Mouse (Mus musculus): ENCODE measurements at regions not wholly inside any gene's neighbourhood (a gene's known extent, or its start where the extent isn't known, plus 50 kb on each side); places are given as distances from the start of the nearest gene placed in this dataset.

DNA sequence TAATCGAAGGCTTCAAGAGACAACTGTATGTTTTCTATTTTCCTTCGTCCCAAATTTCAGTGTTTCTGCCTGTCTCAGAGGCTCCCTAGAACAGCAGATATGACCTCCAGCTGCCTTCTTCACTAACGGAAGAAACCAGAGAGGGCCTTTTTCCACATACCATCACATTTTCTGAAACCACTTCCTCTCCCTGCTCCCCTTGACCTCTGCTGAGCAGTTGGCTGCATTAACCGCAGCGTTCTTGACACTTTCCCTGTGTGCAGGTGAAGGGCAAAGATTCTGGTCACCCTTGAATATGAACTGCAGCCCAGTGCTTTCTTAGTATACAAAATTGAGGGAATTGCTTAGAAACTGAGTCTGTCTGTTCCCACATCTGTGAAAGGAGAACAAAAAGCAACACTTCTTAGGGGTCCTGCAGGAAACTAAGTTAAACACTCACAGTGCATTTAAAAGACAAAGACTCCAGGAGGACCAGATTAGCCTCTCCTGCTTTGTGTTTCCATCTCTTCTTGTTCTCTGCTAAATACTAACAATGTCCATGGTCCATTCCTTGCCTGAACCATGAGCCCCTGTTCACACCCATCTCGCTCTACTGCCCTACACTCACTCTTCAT is 98.4 kb downstream of the Akap11 start:
- no peak for DNase-seq

DNA sequence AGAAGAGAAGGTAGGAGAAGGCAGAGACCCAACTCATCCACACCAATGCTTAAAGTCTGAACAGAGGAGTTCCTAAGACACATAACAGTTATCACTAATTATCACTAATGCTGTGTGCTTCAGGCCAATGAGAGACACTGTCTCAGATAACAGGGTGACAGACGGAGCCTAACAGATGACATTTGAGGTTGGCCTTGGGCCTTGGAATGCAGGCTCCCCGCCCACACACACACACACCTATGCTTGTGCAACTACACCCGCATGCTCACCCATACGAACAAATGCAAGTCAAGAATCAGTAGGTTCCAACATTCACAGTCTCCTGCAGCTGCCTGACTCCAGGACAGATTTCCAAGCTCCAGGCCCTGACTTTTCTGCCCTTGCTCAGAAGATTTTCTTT is 100.0 kb downstream of the Akap11 start:
- DNase-seq = no peak

DNA sequence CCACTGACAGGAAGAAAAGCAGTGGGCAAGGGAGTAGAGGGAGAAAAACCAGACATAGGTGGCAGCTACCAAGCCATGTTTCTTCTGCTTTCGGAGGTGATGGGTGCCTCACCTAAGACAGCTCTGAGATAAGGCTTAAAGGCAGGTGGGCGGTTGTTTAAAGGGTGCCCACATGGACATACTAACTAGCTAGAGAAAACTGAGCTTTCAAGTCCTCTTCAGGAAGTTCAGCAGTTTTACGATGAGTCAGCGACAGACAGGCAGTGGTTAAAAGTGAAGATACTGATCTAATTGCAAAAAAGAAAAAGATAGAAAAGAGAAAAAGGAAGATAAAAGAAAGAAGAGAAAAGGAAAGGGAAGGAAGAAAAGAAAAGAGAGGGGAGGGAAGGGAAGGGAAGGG is 100.6 kb downstream of the Akap11 start:
- no peak for DNase-seq

DNA sequence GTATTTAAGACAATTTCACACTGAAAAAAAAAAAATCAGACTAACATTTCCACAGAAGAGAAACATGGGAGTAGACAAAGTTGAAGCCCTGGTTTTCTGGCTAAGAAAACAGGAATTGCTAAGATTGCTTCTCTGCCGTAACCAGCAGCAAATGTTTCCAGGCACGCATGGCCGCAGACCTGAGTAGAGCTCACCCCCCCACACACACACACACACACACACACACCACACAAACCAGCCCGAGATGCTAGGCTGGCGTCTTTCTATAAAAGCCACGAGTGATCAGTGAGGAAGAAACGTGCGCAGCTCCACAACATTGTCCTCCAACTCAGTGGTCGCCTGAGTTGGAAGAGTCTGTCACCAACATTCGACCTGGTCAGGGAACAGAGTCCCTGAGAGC is 101.0 kb downstream of the Akap11 start:
- no peak for DNase-seq

DNA sequence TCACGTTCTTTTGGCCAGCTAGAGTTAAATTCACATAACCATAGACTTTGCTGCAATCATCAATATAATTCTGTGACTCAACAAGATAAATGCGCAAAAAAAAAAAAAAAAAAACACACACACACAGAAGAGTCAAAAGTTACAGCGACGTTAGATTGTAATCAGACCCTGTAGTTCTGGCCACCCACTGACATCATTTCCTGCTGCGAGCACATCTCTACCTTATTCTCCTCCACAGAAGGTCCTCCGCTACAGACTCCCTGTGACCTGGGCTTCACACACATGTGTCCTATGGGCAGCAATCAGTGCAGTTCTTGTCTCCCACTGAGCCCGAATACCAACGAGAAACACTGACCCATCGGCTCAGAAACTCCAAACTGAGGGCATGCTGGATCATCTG is 101.9 kb downstream of the Akap11 start:
- no peak for DNase-seq

DNA sequence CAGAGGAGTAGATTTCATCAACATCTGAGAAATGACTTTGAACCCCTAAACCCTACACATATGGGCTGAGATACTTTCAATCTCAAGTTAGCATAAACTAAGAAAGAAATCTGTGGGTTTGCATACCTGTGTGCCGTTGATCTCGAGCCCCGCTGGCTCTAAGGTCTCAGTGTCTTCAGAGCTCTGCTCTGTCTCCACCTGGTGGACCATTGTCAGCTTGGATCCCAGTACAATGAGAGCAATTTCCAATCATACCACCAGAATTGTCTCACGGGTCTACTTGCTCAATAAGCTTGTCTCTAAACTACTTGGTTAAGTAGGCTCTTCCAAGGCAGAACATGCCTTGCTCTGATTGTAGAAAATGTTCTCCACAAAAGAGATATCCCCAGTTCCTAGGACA is 102.5 kb downstream of the Akap11 start:
- DNase-seq = no peak

DNA sequence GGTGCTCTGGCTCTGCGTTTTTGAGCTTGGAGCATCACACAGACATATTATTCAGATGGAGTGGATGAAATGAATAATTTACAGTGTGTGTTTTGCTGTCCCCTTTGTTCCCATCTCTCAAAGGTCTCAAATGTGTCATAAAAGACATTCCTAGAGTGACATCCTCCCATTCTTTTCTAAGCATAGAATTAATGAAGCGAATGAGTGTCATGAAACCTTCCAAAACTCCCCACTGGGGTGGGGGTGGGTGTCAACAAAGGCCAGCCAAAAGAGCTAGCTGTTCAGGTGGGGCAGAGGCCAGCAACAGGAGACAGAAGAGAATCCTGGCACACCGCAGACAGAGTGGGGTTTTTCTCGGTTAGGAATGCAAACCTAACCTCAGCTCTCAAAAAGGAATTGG is 104.1 kb downstream of the Akap11 start:
- peak; percentile 11 for DNase-seq

DNA sequence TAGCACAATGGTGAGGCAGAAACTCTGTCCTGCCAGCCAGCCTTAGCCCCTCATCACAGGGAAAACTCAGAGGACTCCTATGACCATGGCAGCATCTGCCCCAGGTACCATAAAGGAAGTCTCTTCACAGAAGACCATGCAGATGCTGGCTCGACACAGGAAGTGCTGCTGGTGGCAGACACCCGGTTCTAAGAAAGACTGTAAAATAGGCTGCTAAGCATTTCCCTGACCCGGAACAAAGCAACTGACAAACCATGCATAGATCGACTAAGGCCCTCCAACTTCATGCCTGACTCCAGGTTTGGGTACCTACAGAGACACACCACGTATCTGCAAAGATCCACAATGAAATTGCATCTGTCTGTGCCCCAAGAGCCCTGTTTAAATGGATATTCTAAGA is 104.7 kb downstream of the Akap11 start:
- no peak for DNase-seq

DNA sequence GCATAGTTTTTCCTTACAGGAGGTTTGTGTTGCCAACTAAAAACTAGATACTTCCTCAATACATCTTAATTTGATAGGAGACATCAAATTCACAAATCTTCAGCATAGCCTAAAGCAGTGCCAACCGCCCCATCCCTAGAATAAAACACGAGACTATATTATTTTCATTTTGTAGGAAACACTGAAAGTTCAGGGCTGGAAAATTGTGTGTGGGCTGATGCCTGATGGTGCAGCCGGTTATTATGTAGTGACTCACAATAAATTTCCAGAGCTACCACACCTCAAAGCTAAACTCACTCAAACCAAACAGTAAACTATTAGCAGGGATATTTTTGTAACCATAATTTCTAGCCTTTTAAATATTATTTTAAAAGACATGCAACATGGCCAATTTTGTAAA is 105.2 kb downstream of the Akap11 start:
- DNase-seq = no peak

DNA sequence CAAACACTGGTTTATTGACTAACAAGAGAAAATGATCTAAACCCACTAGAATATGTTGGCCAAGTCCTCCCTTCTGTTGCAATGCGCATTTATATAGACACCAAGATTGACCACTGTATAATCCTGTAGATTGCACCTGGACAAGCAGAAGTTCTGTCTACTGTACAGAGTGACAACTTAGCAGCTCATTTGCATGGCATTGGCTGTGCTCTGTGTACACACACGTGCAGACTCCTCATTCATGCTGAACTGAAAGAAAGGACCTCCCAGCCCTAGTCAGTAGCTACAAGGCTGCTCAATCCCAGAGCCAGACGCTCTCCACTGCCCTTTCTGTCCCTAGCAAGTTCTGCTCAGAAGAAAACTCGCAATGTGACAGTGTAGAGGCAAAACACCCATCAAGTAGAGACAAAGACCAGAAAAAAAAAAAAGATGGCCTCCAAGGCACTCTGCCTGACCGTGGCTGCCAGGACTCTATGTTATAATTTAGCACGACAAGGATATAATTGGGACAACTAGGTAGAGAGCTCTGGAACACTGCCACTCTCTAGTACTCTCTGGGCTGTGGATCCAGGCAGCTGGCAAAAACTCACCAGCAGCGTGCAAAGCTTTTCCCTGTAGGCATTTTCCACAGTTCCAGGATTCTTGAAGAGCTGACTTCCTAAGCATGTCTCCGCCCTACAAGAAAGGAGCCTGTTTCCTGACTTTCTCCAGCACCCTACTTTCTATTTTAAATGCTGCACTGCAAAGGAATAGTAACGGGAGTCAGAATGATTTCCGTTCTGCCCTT is 108.2 kb downstream of the Akap11 start:
- DNase-seq = no peak

DNA sequence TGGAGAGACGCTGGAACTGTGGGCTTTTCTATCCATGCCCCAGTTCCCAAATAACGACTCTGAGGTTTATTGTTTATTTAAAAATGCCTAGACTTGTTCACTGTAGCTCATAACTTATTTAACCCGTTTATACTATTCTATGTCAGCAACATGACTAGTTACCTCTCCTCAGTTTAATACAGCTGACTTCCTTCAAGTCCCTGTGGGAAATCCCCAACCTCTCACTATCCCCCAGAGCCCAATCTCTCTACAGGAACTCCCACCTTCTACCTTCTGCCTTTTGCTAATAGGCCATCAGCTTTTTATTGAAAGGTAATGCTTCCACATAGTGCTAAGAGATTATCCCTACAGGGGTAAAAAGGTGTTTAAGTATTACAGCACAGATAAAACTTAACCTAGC is 109.5 kb downstream of the Akap11 start:
- no peak for DNase-seq

DNA sequence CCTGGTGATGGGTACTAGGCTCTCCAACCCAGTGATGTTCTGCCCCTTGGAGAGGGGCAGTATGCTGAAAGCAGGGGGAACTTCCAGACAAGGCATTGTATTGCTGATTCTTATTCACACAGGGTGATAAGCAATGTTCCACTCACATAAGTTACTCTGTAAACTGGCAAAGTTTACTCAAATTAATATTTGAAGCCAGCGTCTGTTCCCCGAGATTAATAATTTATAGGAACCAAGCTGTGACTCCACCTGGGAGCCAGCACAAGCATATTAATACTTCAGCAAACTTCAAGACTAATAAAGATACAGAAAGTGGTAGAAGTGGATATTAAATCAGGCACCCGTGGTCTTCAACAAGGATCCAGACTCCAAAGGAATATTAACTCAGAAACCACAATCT is 114.0 kb downstream of the Akap11 start:
- no peak for DNase-seq

DNA sequence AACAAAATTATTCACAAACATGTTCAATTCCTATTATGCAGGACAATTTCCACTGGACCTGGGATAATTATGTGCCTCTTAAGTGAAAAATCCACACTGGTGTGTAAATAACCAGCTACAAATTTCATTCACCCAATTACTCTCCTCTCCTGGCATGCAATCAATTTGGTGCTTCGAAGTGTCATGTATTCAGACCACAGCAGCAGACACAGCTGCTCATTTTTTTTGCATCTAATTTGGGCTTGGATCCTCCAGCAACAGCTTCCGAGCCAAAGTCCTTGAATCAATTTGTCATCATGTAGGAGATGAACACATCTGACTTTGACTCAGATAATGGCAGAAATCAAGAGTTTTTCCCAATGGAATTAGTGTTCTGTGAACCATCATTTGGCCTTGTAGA is 113.1 kb upstream of the Tnfsf11 start:
- no peak for DNase-seq

DNA sequence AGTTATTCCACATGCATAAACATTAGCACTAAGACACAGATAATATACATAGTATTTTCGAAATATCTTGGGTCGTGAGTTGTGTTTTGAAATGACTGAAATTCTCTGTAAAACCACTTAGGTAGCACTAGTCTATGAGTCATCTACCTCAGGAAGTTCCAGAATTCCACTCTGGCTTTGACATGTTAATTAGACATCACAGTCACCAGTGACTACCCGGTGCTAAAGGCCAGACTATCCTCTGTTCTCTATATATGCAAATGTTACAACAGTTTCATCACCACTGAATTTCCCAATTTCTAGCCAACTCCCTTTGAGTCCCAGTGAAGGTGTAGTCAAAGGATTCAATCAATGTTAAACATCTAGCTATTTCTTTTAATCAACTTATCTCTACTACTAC is 112.3 kb upstream of the Tnfsf11 start:
- no peak for DNase-seq

DNA sequence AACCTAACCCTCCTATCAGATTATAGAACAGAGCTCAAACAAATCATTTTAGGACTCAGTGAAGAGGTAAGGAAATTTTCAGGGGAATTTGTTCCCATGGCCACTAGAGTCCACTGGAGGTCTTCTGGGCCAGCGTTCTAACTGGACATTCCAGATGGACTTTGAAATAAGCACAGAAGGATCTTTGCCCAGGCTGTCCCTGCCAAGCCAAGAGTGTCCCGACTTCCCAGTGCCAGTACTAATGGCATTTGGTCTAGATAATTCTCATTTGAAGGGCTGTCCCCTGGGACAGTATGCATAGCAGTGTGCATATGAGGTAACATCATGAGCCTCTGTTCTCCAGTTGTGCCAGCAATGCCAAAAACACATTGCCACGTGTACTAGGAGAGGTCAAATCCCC is 97.7 kb upstream of the Tnfsf11 start:
- DNase-seq = no peak

DNA sequence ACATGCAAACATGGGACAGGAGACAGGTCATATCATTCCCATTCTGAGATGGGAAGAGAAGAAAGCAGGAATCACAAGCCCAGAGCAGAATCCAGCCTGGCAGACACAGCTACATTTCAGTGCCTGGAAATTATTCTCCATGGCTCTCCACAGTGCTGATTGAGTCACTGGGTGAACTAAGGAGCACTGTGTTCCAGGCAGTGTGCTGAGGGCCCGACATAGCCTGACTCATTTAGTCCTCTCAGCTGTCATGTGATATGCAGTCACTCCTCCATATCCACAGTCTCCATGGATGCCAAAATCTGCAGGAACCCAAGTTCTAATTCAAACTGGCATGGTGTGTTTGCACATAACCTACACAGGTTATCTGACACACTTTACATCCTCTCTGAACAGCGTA is 90.1 kb upstream of the Tnfsf11 start:
- no peak for DNase-seq

DNA sequence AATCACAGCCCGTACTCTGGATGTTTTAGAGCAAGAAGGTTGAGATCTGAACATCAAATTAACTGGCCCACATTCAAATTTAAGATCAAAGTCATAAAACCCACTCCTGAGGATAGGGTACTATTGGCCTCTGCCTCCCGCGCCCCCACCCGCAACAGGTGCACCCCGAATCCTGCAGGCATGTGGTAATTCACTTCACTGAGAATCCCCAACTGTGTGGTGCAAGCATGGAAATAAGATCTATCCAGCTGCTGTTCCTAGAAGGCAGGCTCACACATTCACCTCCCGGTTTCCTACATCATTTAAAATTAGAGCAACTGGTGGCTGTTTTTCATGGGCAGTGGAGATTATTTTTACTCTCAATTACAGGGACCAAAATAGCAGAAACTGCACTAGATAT is 87.8 kb upstream of the Tnfsf11 start:
- DNase-seq = no peak

DNA sequence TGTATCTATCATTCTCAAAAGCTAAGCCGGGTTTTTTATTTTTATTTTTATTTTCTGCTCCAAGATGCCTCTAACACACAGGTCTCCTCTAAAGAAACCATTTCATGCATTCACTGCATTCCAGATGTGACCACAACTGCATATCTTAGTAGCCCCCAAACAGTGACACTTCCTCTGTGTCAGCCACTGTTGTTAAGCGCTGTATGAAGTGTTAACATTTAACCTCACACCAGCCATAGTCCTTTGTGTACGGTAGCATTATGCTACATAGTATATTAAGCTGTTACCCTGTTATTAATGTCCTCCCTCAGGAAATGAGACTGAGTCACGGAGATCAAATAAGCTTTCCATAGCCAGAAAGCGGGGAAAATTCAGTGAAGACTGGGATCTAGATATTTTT is 79.2 kb upstream of the Tnfsf11 start:
- DNase-seq = no peak

DNA sequence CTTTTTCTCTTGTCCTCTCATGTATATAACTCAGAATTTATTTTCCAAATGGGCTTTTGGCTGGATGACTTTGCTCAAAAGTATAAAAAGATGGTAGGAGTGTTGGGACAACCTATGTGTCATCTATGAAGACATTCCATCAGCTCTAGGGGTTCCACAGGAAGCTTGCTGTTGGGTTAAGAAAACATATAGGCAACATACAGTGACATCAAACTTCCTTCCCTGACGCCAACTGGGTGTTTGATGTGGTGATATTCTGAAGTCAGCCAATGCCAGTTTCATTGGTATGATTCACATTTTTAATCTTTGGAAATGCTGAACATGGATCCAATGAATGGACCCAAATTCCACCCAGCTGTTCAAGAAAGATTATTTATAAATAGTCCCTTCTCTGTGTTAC is 76.5 kb upstream of the Tnfsf11 start:
- DNase-seq = no peak

DNA sequence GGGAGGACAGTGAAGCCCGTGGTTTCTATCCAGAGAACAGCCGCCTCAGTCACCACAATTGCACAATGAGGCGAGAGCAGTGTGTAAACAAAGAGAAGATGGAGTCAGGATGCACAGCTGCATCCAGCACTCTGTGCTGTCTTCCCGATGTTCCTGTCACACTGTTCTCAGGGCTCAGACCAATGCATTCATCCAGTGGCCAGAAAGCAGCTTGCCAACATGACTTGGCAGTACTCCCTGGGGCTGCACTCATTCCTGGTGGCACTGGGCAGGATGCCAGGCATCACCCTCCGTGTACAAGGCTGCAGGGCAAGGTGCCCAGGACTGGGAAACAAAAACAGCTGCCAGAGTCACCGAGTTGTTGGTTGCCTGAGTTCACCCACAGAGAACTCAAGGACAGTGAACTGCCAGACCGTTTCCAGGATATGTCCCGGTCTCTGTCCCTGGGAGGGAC is 75.4 kb upstream of the Tnfsf11 start:
- peak; percentile 72 for DNase-seq

DNA sequence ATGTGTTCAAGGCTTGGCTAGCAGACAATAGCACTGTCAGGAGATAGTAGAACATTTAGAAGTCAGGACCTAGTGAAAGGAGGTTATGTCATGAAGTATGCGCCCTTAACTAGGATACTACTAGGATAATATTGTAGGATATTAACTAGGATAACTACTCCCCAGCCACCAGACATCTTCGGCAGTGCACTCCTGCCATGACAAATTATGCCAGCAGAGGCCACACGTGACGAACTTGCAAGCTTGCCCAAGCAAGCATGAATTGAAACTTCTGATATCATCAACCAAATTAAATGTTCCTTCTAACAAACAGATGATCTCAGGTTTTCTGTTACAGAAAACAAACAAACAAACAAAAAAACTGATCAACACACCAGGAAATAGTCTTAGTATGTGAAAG is 72.2 kb upstream of the Tnfsf11 start:
- peak; percentile 4 for DNase-seq

DNA sequence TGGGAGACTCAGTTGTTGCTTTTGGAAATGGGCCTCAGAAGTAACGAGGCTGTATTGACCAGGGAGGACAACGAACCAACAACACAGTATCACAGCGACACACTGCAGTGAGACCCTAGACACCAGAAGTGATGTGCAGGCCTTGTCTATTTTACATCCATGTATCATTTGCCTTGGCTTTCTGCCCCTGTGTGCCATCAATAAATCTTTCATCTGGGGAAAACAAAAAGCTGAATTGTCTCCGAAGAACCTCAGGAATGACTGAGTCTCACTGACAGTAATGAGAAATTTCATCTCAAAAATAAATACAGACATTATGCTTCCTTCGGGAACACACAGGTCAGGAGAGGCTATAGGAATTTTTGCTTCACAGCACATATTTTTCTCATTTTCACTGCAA is 68.7 kb upstream of the Tnfsf11 start:
- no peak for DNase-seq

DNA sequence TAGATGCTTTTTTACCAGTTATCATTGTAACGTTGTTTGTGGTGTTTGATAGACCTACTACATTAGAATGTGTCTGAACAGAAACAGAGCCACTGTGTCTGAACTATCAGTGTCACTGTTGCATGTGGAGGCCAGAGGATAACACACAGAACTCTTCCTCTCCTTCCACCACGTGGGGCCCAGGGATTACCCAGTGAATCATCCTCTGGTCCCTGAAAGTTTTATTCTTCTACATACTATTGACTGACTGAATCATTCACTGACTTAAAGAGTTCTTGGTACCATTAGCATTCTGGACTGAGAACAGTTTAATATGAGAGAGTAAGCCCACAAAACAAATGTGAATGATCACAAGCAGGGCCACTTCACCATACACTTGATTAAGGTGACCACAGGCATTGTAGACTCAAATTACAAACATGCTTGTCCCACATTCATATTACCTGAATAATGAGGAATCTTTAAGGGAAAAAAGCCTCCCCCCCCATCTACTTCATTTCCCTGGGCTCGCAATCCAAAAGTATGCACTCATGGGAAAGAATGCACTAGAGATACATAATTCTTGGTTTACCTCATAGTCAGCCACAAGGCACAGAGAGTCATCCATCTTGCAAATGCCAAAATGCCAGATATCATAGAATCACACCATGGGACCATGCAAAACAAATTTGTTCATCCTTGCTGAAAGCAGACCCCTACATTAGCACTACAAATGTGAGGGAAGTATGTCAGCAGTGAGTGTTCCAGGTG is 68.1 kb upstream of the Tnfsf11 start:
- DNase-seq = no peak

DNA sequence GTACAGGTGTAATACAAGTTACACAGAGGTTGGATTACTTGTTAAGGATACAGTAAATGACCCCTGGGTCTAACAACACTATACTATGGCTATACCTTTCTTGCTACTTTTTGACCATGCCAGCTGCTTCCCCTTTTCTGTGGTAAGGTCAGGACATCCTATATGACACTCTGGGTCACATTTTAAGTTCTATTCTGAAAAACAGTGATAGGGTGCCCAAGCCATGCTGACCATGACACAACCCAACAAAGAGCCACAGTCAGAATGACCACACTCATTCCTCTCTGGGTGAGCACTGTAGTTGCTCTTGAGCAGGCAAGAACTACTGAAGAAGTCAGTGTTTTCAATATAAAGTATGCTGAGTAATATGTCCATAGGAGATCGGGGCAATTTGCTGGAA is 64.3 kb upstream of the Tnfsf11 start:
- no peak for DNase-seq

Data from retina, postnatal 1 day (tissue).